Mouse (Mus musculus) heart, adult 9 months (tissue): Measurements from ENCODE around the gene Tmem87b.

Experiments
- DNase-seq, 2 experiments: peaks; one replicate each; pipeline ENCODE4 v3.0.0; 2022; ENCODE audit warnings: low spot score in 2 of 2

The Tmem87b gene

DNA sequence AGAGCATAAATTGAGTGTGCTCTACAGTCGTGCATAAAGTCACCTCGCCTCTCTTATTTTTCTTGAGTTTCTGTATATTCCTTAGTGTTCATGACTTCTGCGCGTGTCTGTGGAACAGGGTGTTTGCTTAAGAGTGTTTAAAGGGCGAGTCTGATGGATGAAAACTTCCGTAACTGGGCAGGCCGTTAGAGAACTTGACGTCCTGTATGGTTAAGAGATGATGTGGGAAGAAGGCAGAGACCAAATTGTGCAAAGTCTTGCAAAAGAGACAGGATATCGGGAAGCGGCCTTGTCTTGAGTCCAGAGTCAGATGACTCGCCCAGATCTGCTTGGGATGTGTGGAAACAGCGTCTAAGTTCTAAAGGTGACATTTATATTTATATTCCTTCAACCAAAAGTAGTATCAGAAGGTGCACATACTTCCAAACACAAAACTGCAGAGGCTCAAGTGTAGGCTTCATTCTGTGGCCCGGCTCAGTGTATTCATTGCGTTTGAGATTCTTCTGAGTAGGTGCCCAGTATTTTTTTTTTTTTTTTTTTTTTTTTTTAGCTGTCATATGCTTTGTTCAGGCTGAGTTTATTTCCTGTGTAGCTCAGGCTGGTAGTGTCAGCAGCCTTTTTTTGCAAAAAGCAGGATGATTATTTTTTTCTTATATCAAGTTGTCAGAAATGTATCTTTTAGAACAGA, 1.2 kb downstream of the Tmem87b start:
- DNase-seq = peak; percentile 18 to 43

GRCm38 (mm10) chr2:128820631-128821030, 2.7 kb downstream of the Tmem87b start:
- DNase-seq = no peak

DNA sequence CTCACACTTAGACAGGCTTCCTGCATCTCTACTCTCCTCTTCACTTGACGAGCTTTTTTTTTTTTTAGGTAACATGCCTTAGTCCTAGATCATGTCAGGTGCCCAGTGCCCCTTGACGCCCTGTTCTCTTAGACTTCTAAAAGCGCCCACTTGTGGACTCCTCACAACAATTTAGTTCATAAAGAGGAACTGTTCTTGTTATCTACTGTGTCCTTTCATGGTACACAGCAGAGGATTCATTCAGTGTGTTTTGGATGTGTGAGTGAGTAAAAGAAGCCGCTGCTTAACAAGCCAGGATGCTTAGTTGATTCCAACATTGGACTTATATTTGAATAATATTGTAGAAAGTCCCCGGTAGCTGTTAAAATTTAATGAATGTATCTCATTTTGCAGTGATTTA, 6.0 kb downstream of the Tmem87b start:
- DNase-seq = no peak

DNA sequence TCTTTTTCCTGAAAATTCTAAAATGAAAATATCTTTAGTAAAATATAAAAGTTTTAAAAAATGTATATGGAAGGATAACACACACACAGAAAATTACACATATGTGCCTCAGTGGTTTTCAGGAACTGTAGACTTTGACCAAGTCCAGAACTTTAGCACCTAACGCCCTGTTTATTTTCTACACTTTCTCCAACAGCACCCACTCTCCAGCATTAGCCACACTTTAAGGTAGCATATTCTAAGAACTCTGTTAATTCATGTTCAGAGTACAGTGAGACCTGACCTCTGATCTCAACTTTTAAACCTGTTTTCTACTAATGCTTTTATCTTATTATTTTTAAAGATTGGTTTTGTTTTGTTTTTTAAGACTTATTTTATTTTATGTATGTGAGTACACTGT, 9.9 kb downstream of the Tmem87b start:
- no peak for DNase-seq

- DNase-seq = no peak
Observed at GRCm38 (mm10) chr2:128832611-128833010, 14.7 kb downstream of the Tmem87b start.

DNA sequence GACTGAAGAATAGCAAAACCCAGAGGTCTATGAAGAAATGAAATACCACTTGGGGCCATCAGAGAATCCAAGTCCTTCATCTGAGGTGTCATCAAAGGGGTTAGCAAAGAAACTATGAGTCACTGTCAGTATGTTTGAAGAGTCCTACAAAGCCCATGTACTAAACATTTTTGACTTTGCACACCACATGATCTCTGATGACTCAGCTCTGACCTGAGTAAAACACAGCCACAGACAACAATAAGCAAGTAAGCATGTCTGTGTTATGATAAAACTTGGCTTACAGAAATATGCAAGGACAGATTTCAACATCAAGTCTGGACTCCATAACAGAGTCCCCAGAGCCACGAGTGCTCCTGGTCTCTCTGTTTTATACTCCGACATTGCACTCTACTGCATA, 15.1 kb downstream of the Tmem87b start:
- DNase-seq = no peak

DNA sequence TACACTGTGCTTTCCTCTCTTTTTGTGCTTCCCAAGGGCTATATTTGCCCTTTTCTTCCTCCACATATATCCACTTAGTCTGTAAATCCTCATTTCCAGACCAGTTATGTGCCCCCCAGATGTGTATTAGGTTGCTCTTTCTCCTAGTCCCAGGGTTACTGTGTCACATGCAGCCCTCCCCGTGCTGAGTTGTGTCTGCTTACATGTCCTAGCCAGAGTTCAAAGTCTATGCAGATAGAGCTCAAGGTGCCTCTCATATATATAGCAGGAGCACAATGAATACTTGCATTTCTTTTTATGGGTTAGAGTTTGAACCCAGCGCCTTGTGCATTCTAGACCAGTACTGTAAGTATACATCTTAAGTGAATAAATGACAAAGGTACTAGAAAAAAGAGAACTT, 15.5 kb downstream of the Tmem87b start:
- no peak for DNase-seq

- DNase-seq = no peak
Observed at GRCm38 (mm10) chr2:128837531-128837930, 19.6 kb downstream of the Tmem87b start.

GRCm38 (mm10) chr2:128838611-128839010, 20.7 kb downstream of the Tmem87b start:
- no peak for DNase-seq

- DNase-seq = no peak
Observed at GRCm38 (mm10) chr2:128839501-128839900, 21.6 kb downstream of the Tmem87b start.

DNA sequence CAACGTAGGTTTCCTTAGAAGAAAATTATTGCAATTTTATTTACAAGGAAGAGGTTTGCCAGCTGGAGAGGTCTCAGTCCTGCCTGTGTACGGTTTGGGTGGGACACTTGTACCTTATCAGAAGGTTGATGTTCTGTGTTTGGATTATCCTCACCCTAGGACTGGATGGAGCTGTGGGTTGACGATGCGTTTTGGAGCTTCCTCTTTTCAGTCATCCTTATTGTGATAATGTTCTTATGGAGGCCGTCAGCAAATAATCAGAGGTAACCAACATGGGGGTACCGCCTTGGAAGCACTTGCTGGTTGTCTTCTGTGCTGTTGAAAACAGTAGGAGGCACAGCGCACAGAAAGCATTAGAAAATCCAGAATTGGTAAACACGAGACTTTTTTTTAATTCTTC, 24.5 kb downstream of the Tmem87b start:
- DNase-seq = no peak

DNA sequence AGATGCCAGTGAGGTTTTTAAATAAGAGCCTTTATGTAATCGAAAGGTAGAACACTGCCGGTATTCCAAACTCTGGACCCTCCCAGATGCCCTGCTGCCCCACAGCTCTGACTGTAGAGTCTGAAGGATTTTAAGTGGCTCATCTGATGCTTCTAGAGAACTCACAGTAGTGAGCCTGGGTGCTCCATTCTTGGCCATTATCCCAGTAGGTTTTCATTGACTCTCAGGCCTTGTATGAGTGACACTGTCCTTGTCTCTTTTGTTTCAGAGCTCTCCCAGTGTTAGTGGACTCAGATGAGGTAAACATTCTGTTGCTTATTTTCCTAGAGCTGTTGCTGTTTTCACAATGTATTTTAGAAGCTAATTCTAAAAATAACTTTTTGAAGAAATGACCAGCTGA, 32.1 kb downstream of the Tmem87b start:
- no peak for DNase-seq

- DNase-seq = no peak
Observed at GRCm38 (mm10) chr2:128856673-128857072, 38.8 kb downstream of the Tmem87b start.

DNA sequence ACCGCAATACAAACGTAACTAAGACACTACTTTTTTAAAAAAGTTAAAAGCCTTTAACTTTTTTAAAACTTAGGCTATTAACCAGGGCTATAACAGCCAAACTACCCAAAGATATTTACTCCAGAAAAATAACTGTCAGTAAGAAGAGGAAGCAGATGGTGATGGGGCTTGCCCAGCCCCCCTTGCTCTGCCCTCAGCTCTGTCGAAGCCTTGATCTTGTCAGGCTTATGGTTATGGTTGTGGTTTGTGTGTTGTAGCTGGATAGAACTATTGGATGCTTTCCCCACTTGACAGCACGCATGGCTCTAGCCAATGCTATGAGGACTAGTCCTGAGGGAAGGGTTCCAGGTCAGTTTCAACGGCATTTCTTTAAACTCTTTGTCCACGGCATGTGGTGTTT, 41.0 kb downstream of the Tmem87b start:
- no peak for DNase-seq

GRCm38 (mm10) chr2:128859861-128860260, 41.9 kb downstream of the Tmem87b start:
- DNase-seq = no peak

GRCm38 (mm10) chr2:128862636-128863035, 44.7 kb downstream of the Tmem87b start, which contains the start of gene Fbln7:
Gene Fbln7, plus strand, starts transcription at chr2:128862981.
- no peak for DNase-seq

- DNase-seq = peak; percentile 29 to 52
Observed at GRCm38 (mm10) chr2:128863777-128864331, 45.9 kb downstream of the Tmem87b start.

DNA sequence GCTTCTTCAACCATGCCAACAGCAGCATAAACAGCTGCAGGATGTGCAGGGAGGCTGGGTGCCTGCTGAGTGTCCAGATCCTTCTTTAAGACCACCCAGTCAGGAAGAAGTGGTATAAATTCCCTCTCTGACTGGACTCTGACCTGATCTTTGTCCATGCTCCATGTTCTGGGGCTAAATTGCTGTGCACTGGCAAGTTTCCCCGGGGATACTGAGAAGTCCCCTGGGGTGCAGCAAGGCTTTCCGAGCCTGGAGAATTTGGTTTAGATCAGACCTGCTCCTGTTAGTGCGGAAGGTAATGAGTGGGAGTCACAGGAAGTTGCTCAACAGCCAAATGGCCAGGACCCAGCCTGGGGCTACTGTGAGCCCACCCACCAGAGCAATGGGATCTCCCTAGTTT, 47.1 kb downstream of the Tmem87b start:
- DNase-seq = no peak

DNA sequence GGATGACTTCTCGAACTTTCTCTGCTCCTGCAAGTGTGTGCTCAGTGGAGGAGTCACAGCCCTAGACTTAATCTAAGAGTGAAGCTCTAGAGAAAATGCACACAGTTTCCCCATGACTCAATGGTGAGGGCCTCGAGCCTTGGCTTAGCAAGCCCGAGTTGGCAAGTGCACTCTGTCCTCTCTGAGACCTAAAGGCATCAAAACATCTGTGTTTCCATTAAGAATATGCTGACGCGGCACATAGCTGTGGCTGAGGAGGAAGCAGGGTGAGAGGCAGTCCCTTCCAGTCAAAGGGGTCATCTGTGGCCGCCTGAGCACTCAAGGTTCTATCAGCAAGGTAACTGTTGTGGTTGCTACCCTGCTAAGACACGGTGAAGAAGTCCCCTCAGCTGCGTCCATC, 53.7 kb downstream of the Tmem87b start:
- DNase-seq = no peak

DNA sequence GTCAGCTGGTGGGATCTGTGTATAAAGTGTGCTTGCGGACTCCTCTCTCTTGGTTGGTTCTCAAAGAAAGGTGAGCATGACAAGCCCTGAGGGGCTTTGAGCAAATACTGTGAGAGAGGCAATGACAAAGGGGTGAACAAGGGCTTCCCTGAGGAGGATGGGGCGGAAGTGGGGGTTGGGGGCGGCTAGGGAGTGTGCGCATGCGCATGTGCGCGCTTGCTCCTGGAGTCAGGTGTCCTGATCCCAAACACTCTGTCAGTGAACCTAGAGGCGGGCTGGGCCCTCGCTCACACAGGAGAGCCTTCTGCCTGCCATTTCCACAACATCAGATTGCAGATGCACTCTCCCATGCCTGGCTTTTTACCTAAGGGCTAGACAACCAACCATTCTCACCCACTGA, 54.3 kb downstream of the Tmem87b start:
- no peak for DNase-seq

DNA sequence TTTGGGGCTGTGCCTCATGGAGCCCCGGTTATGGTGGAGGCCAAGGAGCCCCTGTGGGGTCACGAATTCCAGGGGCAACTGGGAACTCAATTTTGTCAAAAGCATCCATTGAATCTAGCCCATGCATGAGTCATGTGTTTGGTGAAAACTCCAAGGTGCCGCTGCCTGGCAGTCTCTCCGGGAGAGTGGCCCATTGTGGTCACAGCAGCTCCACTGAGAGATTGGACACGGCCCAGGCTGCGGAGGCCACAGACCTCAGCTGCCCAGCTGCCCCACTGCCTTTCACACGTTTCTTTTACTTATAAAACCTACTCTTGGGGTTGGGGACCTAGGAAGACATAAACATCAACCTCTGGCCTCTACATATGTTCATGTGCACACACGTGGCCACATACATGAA, 57.6 kb downstream of the Tmem87b start:
- DNase-seq = no peak

- DNase-seq = no peak
Observed at GRCm38 (mm10) chr2:128881236-128881635, 63.3 kb downstream of the Tmem87b start.

- DNase-seq = no peak
Observed at GRCm38 (mm10) chr2:128885225-128885811, 67.4 kb downstream of the Tmem87b start.
